Mouse (Mus musculus): Measurements from ENCODE around the gene Reps2. TPM values are rescaled to one million over a fixed set of nuclear protein-coding genes. Genes with fewer than 3 reads are reported as not detected.

Gene Reps2
- total RNA-seq, 2 experiments from 2014 or later: 1.3 to 2.0 TPM

GRCm38 (mm10) chrX:162510426-162510980 is 132.9 kb downstream of the Reps2 start:
- no peak for DNase-seq
- intact Hi-C loops (cut with DNase I): no loop called here

- no peak for DNase-seq
- intact Hi-C loops (cut with DNase I): no loop called here
These were observed 138.3 kb downstream of the Reps2 start for GRCm38 (mm10) chrX:162505186-162505585.

DNA sequence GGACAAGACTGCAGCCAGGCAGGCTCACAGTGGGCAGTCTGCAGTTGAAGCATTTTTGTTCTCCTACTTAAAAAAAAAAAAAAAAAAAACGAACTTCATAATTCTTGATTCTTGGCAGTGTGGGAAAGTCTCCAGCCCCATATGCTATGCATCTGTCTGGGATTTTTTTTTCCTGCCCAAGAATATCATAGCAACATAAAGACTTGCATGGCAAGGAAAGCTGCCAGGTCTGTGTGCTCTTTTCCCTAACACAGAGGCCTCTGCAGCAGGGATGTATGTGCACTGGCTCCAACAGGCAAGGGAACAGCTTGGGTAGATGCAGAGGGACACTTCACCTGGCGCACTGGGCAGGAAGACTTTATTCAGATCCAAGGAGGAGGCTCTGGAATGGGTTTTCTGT is 140.0 kb downstream of the Reps2 start:
- intact Hi-C loops (cut with DNase I): no loop called here
- DNase-seq: no peak

DNA sequence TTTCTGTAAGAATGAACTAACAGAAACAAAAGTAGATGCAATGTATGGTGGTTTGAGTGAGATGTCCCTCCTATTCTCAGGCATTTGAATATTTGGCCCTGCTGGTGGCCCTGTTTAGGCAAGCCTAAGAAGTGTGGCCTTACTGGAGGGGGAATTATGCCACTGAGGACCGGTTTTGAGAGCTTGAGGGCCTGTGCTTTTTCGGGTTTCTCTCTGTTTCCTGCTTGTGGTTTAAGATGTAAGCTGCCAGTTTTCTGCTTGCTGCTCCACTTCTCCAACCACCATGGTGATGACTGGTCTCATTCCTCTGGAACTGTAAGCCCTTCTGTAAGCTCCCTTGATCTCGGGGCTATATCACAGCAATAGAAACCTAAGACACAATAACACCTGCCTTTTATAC is 142.5 kb downstream of the Reps2 start:
- intact Hi-C loops (cut with DNase I): no loop called here
- DNase-seq: no peak

DNA sequence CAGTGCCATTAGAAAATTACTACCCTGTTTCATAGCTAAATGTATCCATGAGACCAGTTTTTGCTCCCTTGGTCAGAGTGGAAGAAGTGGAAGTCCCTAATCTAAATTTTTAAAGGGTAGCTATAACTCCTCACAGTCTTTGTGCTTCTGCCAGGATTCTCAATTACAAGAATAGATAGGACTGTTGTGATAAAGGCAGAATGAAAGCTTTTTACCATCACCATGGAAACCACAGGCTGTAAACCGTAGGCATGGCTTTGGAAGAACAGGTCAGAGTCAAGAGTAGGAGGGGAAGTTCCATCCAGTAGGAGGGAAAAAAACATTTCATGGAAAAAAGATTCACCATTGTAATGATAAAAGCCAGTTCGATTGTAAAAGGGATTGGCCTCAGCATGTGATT is 147.0 kb downstream of the Reps2 start:
- DNase-seq: no peak
- intact Hi-C loops (cut with DNase I): no loop called here

- DNase-seq: no peak
- intact Hi-C loops (cut with DNase I): no loop called here
These were observed 154.8 kb downstream of the Reps2 start for GRCm38 (mm10) chrX:162488630-162489029.

DNA sequence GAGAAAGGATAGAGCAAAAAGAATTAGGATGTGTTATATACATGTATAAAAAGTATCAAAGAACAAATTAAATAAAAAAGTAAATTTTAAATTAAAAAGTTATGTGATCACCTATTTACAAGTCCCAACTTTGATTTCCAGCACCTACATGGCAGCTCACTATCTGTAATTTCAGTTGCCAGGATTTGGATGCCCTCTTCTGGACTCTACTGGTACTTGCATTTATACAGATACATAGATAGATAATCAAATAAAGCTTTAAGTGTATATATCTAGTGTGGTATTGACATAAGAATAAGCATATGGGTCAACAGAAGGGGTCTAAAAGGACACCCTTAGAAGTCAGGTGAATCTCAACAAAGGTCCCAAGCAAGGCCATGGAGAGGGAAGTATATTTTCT is 155.7 kb downstream of the Reps2 start:
- intact Hi-C loops (cut with DNase I): no loop called here
- no peak for DNase-seq

- no peak for DNase-seq
- intact Hi-C loops (cut with DNase I): no loop called here
These were observed 173.2 kb downstream of the Reps2 start for GRCm38 (mm10) chrX:162470213-162470612.

- DNase-seq: no peak
- intact Hi-C loops (cut with DNase I): no loop called here
These were observed 181.3 kb downstream of the Reps2 start for GRCm38 (mm10) chrX:162462156-162462555.

DNA sequence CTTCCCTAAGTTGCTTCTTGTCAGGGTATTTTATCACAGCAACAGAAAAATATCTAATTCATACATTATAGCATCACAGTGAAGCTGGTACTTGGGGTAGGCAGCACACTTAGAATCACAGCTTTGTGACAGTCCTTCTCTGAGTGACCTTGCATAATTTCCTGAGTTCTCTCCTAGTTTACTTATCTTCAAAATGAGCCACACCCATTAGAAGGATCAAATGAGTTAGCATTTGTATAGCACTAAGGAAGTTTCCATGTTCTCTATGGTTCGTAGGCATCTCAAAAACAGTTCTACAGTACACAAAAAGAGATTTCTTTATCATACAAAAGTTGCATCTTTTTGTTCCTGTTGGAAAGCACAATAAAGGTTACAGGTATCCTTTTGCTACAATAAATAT is 187.0 kb downstream of the Reps2 start:
- intact Hi-C loops (cut with DNase I): loop anchor here (5.0 kb wide), 1 partner anchor 294 kb away; no protein-coding TSS in a partner anchor
- DNase-seq: no peak

DNA sequence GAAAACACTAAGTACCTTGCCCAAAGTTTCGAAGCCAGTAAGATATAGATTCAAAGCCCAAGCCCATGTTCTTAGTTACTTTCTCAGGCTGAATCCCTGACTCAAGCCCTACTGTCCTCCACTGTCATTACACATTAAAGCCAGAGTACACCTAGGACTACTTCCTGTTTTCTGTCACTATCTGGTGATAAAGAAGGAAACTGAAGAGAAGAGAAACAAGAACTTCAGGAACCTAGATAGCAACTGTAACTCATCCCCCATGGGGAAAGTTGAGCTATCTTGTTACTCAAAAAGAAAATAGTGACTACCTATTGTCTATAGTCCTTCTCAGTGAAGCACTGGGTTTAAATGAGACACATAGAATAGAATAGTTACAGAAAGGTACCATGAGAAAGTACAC is 188.1 kb downstream of the Reps2 start:
- intact Hi-C loops (cut with DNase I): loop anchor here (5.0 kb wide), 1 partner anchor 293 kb away; no protein-coding TSS in a partner anchor

GRCm38 (mm10) chrX:162453821-162454402 is 189.5 kb downstream of the Reps2 start:
- intact Hi-C loops (cut with DNase I): loop anchor here (2.0 to 5.0 kb wide), 3 partner anchors 172 to 581 kb away; no protein-coding TSS in a partner anchor
- DNase-seq: no peak

More for the DNA sequence above, 188.1 kb downstream of the Reps2 start:
- no peak for DNase-seq

GRCm38 (mm10) chrX:162452642-162453041 is 190.8 kb downstream of the Reps2 start:
- DNase-seq: no peak
- intact Hi-C loops (cut with DNase I): loop anchor here (2.0 to 5.0 kb wide), 3 partner anchors 170 to 580 kb away; no protein-coding TSS in a partner anchor

DNA sequence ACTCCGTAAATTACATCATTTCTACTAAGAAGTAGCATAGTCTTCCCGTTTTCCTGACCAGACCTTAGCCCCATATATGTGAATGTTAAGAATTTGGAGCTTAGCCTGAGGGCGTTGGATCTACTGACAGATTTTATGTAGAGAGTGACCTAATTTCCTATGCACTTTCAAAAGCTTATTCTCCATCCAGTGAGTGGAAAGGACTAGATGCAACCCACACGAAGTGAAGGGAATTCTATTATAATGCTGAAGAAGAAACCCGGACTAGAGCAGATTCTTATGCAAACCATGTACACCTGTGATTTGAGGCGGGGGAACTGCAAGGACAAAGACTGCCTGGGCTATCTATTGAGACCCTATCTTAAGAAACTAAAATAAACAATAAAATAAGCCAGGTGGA is 195.5 kb downstream of the Reps2 start:
- DNase-seq: no peak
- intact Hi-C loops (cut with DNase I): no loop called here

- intact Hi-C loops (cut with DNase I): no loop called here
- DNase-seq: no peak
These were observed 196.7 kb downstream of the Reps2 start for GRCm38 (mm10) chrX:162446678-162447318.

GRCm38 (mm10) chrX:162443387-162443786 is 200.1 kb downstream of the Reps2 start:
- no peak for DNase-seq

GRCm38 (mm10) chrX:162442970-162443369 is 200.5 kb downstream of the Reps2 start:
- intact Hi-C loops (cut with DNase I): no loop called here
- no peak for DNase-seq

More at GRCm38 (mm10) chrX:162443387-162443786, 200.1 kb downstream of the Reps2 start:
- intact Hi-C loops (cut with DNase I): no loop called here

DNA sequence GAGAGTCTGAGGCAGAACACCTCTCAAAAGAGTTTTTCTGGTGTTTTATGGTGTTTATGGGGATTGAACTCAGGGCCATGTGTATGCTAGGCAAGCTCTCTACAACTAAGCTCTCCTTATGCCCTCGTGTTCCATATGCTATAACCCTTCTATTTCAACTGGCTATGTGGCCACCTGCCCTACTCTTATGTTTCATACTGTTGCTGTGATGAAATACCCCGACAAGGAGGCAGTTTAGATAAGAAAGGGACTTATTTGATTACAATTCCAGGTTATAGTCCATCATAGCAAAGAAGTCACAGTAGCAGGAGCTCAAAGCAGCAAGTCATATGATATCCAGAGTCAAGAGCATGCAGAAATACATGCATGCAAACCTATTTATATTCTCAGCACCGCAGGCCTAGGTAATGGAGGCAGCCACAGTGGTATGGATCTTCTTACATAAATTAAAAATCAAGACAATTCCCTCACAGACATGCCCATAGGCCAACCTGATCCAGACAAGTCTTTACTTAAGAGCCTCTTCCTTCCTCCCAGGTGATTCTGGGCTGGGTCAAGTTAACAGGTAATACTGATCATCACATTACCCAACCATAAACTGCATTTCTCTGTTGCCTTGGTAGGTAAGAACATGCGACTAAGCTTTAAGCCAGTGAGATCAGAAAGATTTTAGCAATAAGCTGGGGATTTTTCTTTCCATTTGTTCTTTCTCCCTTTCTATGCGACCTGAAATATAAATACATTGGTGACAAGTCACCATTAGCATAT is 210.5 kb downstream of the Reps2 start:
- no peak for DNase-seq
- intact Hi-C loops (cut with DNase I): no loop called here

- intact Hi-C loops (cut with DNase I): no loop called here
- DNase-seq: no peak
These were observed 215.8 kb downstream of the Reps2 start for GRCm38 (mm10) chrX:162427698-162428097.

- DNase-seq: no peak
- intact Hi-C loops (cut with DNase I): no loop called here
These were observed 224.0 kb downstream of the Reps2 start for GRCm38 (mm10) chrX:162419431-162419830.

GRCm38 (mm10) chrX:162413124-162413523 is 230.3 kb downstream of the Reps2 start:
- intact Hi-C loops (cut with DNase I): no loop called here
- DNase-seq: no peak
